Mouse (Mus musculus) midbrain, embryonic 11.5 days (tissue): ENCODE measurements around the gene 4933424G06Rik. TPM values are rescaled to one million over a fixed set of nuclear protein-coding genes. Genes with fewer than 3 reads are reported as not detected.

Experiments used
- ATAC-seq: fragments of 200-750 bp; cut with Nextera tagmentation; 2 replicates; pipeline ENCODE4 v1.8.0; 2017; ENCODE audit warnings: moderate TSS enrichment, moderate library complexity; ENCODE audit not compliant: low FRiP score
- DNase-seq: peaks from one replicate; pipeline ENCODE4 v3.0.0; 2015; ENCODE audit warnings: low spot score; ENCODE audit errors: missing footprints
- H3K27ac ChIP-seq: fragments of 300-500 bp; sonication (generic); 2 replicates; pipeline ENCODE4 v1.5.1; 2014; ENCODE audit warnings: low read depth, low read length
- H3K27me3 ChIP-seq: fragments of 300-500 bp; sonication (generic); 2 replicates; pipeline ENCODE4 v1.6.1; 2014; ENCODE audit warnings: mild to moderate bottlenecking, low read length, moderate library complexity, mixed read lengths; ENCODE audit not compliant: control insufficient read depth, insufficient read depth
- H3K36me3 ChIP-seq: fragments of 300-500 bp; sonication (generic); 2 replicates; pipeline ENCODE4 v1.6.1; 2014; ENCODE audit warnings: mild to moderate bottlenecking, low read length, moderate library complexity, mixed read lengths; ENCODE audit not compliant: control insufficient read depth, insufficient read depth
- H3K4me1 ChIP-seq: fragments of 300-500 bp; sonication (generic); 2 replicates; pipeline ENCODE4 v1.6.1; 2014; ENCODE audit warnings: low read length; ENCODE audit not compliant: control insufficient read depth, insufficient read depth
- H3K4me2 ChIP-seq: fragments of 300-500 bp; sonication (generic); 2 replicates; pipeline ENCODE4 v1.6.1; 2014; ENCODE audit warnings: mild to moderate bottlenecking, moderate library complexity
- H3K4me3 ChIP-seq: fragments of 300-500 bp; sonication (generic); 2 replicates; pipeline ENCODE4 v1.5.1; 2014; ENCODE audit warnings: low read depth, low read length
- H3K9ac ChIP-seq: fragments of 300-500 bp; sonication (generic); 2 replicates; pipeline ENCODE4 v1.6.1; 2014; ENCODE audit warnings: low read length
- H3K9me3 ChIP-seq: fragments of 300-500 bp; sonication (generic); 2 replicates; pipeline ENCODE4 v1.6.1; 2016; ENCODE audit warnings: low read length; ENCODE audit not compliant: control insufficient read depth
- WGBS: fragments of 180-500 bp; shearing (Covaris S2); extraction: QIAGEN DNeasy Blood & Tissue Kit; methylation state at CpG from one replicate; pipeline ENCODE4 v1.1.7; 2014; 5-methylcytosine and 5-hydroxymethylcytosine counted together
- polyA plus RNA-seq: library from polyadenylated mRNA; unstranded; fragments of >200 nt; fragmentation: Nextera tagmentation; extraction: Ambion mirVana; gene quantifications from 2 replicates; pipeline ENCODE4 v1.2.1, GENCODE M21; 2014

Gene 4933424G06Rik
- polyA plus RNA-seq, 1 experiment from 2014 or later: 0.23 TPM

- H3K9ac ChIP-seq: no peak overlapping the region
- 86% methylated on average over 9 of the region's 9 CpGs for WGBS
- no peak overlapping the region for H3K4me2 ChIP-seq
- H3K9me3 ChIP-seq: no peaks in the 10 kb centered on the region
- DNase-seq (no peak), ATAC-seq (no peak)
- H3K4me3 ChIP-seq: no peak overlapping the region
- H3K36me3 ChIP-seq: no peaks in the 10 kb centered on the region
- H3K27me3 ChIP-seq: no peaks in the 10 kb centered on the region
- H3K4me1 ChIP-seq: no peaks in the 10 kb centered on the region
- no peak overlapping the region for H3K27ac ChIP-seq
These were observed 50.5 kb downstream of the 4933424G06Rik start for GRCm38 (mm10) chr1:36760401-36760800.

- H3K4me2 ChIP-seq: no peak overlapping the region
- no peak overlapping the region for H3K27ac ChIP-seq
- DNase-seq: no peak
- 88% methylated on average over 8 of the region's 8 CpGs for WGBS
- H3K27me3 ChIP-seq: no peaks in the 10 kb centered on the region
- no peak overlapping the region for H3K4me3 ChIP-seq
- H3K4me1 ChIP-seq: no peaks in the 10 kb centered on the region
- ATAC-seq: no peak
- no peaks in the 10 kb centered on the region for H3K36me3 ChIP-seq
- H3K9ac ChIP-seq: no peak overlapping the region
- H3K9me3 ChIP-seq: no peaks in the 10 kb centered on the region
These were observed 51.1 kb downstream of the 4933424G06Rik start for GRCm38 (mm10) chr1:36761061-36761460.

DNA sequence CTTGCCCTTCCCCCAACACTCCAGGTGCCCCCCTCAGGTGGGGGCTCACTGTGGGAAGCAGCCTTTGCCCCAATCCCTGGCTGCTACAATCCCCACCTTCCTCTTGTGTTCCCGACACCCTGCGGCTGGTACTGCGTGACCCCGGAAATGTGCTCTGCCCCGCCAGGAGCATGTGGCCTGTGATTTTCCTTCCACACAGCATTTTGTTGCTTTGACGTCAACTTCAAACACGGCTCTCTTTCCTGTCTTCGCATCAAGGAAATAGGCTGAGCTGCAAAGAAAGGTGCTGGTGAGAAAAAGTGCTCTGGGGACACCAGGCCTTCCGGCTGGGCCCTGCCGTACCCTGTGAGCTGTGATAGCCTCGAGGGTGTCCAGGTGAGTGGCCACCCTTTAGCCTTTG, 51.6 kb downstream of the 4933424G06Rik start, which contains the start of gene Zap70:
Zap70 (plus strand) TSS at position 231 of the 400 bp plus-strand sequence.
- 86% methylated on average over 11 of the region's 11 CpGs for WGBS
- Histone ChIP-seq H3K27me3 (no peaks in the 10 kb centered on the region), H3K9me3 (no peaks in the 10 kb centered on the region), H3K4me2 (no peak within 1 kb of the TSS), H3K9ac (no peak within 1 kb of the TSS), H3K4me3 (no peak within 1 kb of the TSS), H3K27ac (no peak within 1 kb of the TSS), H3K36me3 (no peaks in the 10 kb centered on the region), H3K4me1 (no peaks in the 10 kb centered on the region)
- DNase-seq (no peak), ATAC-seq (no peak)

- H3K9ac ChIP-seq: no peak overlapping the region
- H3K36me3 ChIP-seq: no peaks in the 10 kb centered on the region
- H3K4me1 ChIP-seq: no peaks in the 10 kb centered on the region
- H3K27me3 ChIP-seq: peaks cover 9% of the 10 kb centered on the region; the same call in 1 of the 2 replicates
- H3K4me2 ChIP-seq: no peak overlapping the region
- no peak for ATAC-seq
- WGBS: 73% methylated on average over 4 of the region's 4 CpGs
- no peak overlapping the region for H3K4me3 ChIP-seq
- no peak for DNase-seq
- H3K9me3 ChIP-seq: no peaks in the 10 kb centered on the region
- no peak overlapping the region for H3K27ac ChIP-seq
These were observed 56.7 kb downstream of the 4933424G06Rik start for GRCm38 (mm10) chr1:36766431-36767205.

DNA sequence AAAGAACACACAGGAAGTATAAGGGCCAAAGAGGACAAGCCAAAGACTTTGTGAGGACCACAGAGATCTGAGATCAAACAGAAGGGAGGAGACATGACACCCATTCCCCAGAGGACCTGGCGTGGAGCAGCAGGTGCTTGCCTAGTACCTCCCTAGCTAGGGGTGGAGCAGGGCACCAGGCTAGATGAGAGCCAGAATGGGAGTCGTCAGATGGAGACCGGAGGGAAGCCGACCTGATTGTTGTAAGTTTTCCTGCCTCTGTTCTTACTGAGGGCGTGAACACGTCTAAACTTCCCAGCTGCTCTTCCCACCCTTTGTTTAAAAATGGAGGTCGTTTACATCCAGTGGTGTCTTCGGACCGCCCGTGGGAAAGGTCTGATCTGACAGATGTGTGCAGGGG, 57.4 kb downstream of the 4933424G06Rik start:
- Histone ChIP-seq H3K27me3 (peaks cover 9% of the 10 kb centered on the region; the same call in 1 of the 2 replicates), H3K27ac (no peak overlapping the region), H3K36me3 (no peaks in the 10 kb centered on the region), H3K4me2 (no peak overlapping the region), H3K9me3 (no peaks in the 10 kb centered on the region), H3K4me1 (no peaks in the 10 kb centered on the region), H3K4me3 (no peak overlapping the region), H3K9ac (no peak overlapping the region)
- DNase-seq (no peak), ATAC-seq (no peak)
- 64% methylated on average over 10 of the region's 10 CpGs for whole genome bisulfite sequencing

DNA sequence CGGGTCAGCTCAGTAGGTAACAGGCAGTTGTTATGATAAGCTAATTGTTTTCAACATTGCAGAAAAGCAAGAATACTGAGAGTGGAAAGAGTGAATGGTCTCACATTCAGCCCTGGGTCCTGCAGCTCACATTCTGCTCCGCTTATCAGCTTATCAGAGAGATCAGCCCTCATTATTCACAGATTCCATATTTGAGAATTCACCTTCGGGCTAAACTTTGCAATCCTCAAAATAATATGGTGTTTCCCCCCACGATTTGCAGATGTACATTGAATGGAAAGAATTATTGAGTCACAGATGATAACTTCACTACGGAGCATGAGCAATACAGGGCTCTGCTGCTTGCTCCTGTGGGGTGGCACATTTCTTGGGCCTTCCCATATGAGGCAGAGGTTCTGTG, 58.8 kb downstream of the 4933424G06Rik start:
- peaks cover 9% of the 10 kb centered on the region; the same call in 1 of the 2 replicates for H3K27me3 ChIP-seq
- no peak overlapping the region for H3K4me2 ChIP-seq
- ATAC-seq (no peak), DNase-seq (no peak)
- H3K27ac ChIP-seq: no peak overlapping the region
- no peaks in the 10 kb centered on the region for H3K4me1 ChIP-seq
- 79% methylated on average over 5 of the region's 5 CpGs for WGBS
- no peaks in the 10 kb centered on the region for H3K36me3 ChIP-seq
- H3K9me3 ChIP-seq: no peaks in the 10 kb centered on the region
- H3K9ac ChIP-seq: no peak overlapping the region
- no peak overlapping the region for H3K4me3 ChIP-seq

DNA sequence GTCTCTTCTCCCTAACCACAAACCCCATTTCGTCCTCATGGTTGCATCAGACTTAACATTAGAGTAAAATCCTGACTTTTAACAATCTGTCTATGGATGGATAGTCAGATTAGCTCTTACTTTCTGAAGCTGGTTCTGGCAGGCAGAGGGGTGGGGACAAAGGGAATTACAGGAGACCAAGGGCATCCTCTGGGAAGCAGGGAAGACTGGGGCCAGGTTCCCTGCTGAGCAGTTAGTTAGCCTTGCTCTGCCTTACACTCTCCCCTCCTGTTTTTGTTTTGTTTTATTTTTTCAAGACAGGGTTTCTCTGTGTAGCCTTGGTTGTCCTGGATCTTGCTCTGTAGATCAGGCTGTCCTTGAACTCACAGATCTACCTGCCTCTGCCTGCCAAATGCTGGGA, 60.0 kb downstream of the 4933424G06Rik start:
- Histone ChIP-seq H3K36me3 (no peaks in the 10 kb centered on the region), H3K4me1 (no peaks in the 10 kb centered on the region), H3K27ac (no peak overlapping the region), H3K27me3 (peaks cover 9% of the 10 kb centered on the region; the same call in 1 of the 2 replicates), H3K9ac (no peak overlapping the region), H3K4me2 (no peak overlapping the region), H3K4me3 (no peak overlapping the region), H3K9me3 (no peaks in the 10 kb centered on the region)
- WGBS: 91% methylated on average over 1 of the region's 1 CpGs
- ATAC-seq: no peak
- no peak for DNase-seq

- 9% methylated on average over 27 of the region's 27 CpGs for WGBS
- Histone ChIP-seq H3K9ac (no peak overlapping the region), H3K27ac (no peak overlapping the region), H3K4me3 (peak overlapping the region; percentile 19; the same call in 1 of the 2 replicates), H3K4me1 (no peaks in the 10 kb centered on the region), H3K27me3 (peaks cover 9% of the 10 kb centered on the region; the same call in 1 of the 2 replicates), H3K36me3 (no peaks in the 10 kb centered on the region), H3K9me3 (no peaks in the 10 kb centered on the region), H3K4me2 (peak overlapping the region; percentile 36)
- ATAC-seq (no peak), DNase-seq (peak; percentile 83)
These were observed 61.0 kb downstream of the 4933424G06Rik start for GRCm38 (mm10) chr1:36770998-36771397.

DNA sequence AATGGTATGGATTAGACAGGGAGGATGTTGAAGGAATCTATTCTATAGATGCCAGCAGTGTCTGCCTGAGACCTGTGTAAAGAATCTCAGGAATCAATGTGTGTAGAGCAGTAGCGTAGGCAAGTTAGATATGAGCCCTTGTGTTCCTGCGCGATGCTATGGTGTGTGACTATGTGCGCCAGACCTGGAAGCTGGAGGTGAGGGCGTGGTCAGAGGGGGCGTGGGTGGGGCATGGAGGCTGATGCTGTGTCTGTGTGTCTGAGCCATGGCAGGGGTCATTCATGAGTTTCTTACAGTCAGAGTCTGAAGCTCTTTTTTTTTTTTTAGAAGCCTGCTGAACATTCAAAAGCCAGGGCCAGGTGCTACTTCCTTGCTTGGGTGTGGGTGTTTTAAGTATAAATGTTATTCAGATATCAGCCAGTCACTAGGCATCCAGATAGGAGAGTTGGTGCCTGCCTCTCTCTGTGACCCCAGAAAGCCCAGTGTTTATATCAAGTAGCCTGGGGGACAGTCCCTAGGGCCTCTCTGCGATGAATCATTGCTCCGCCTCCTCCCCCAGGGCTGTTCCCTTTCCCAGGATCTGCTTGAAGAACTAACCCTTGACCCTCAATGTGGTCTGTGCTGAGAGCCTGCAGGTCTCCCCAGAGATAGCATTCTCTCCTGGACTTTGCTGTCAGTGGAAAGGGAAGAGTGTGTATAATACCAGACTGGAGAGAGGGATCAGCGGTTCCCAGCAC, 62.4 kb downstream of the 4933424G06Rik start:
- Histone ChIP-seq H3K4me1 (no peaks in the 10 kb centered on the region), H3K27me3 (peaks cover 9% of the 10 kb centered on the region; the same call in 1 of the 2 replicates), H3K36me3 (no peaks in the 10 kb centered on the region), H3K9ac (no peak overlapping the region), H3K9me3 (no peaks in the 10 kb centered on the region), H3K27ac (no peak overlapping the region), H3K4me3 (no peak overlapping the region), H3K4me2 (no peak overlapping the region)
- WGBS: 89% methylated on average over 9 of the region's 9 CpGs
- DNase-seq: no peak
- no peak for ATAC-seq
